Mouse (Mus musculus) right cerebral cortex, postnatal 10 days (tissue): ENCODE data around the gene Egfl6.
A peak's percentile ranks its signal among the peaks of the same experiment; 100 is the strongest.

Experiments used
- DNase-seq, 2 experiments: peaks; one replicate each; pipeline ENCODE4 v3.0.0; 2021; ENCODE audit warnings: low spot score in 2 of 2

Gene Egfl6

GRCm38 (mm10) chrX:166584947-166585824, at the start of gene Egfl6:
Gene Egfl6, minus strand, starts transcription at chrX:166585720.
- peak; percentile 17 to 35 for DNase-seq

GRCm38 (mm10) chrX:166626866-166627570, 41.5 kb upstream of the Egfl6 start:
- no peak for DNase-seq

GRCm38 (mm10) chrX:166626174-166626573, 40.7 kb upstream of the Egfl6 start:
- DNase-seq, result peak in 1 of 2 experiments; percentile 26

- no peak for DNase-seq
Measured at GRCm38 (mm10) chrX:166623176-166623575, 37.7 kb upstream of the Egfl6 start.

- peak in 1 of 2 experiments; percentile 40 for DNase-seq
Measured at GRCm38 (mm10) chrX:166621560-166622301, 36.2 kb upstream of the Egfl6 start.

GRCm38 (mm10) chrX:166620900-166621299, 35.4 kb upstream of the Egfl6 start:
- no peak for DNase-seq

GRCm38 (mm10) chrX:166619084-166619483, 33.6 kb upstream of the Egfl6 start:
- no peak for DNase-seq

- DNase-seq, result no peak
Measured at GRCm38 (mm10) chrX:166615191-166615590, 29.7 kb upstream of the Egfl6 start.

- no peak for DNase-seq
Measured at GRCm38 (mm10) chrX:166576111-166576510, 9.4 kb downstream of the Egfl6 start.

- DNase-seq, result no peak
Measured at GRCm38 (mm10) chrX:166565983-166566382, 19.5 kb downstream of the Egfl6 start.

- DNase-seq, result no peak
Measured at GRCm38 (mm10) chrX:166565401-166565800, 20.1 kb downstream of the Egfl6 start.

- DNase-seq, result no peak
Measured at GRCm38 (mm10) chrX:166564900-166565299, 20.6 kb downstream of the Egfl6 start.

GRCm38 (mm10) chrX:166559333-166559732, 26.2 kb downstream of the Egfl6 start:
- no peak for DNase-seq

GRCm38 (mm10) chrX:166552355-166552754, 33.2 kb downstream of the Egfl6 start:
- no peak for DNase-seq

GRCm38 (mm10) chrX:166546495-166546894, 39.0 kb downstream of the Egfl6 start:
- DNase-seq, result no peak

- no peak for DNase-seq
Measured at GRCm38 (mm10) chrX:166535138-166535537, 50.4 kb downstream of the Egfl6 start.

- no peak for DNase-seq
Measured at GRCm38 (mm10) chrX:166533432-166533831, 52.1 kb downstream of the Egfl6 start.

- DNase-seq, result no peak
Measured at GRCm38 (mm10) chrX:166531671-166532070, 53.8 kb downstream of the Egfl6 start.

GRCm38 (mm10) chrX:166528126-166528525, 57.4 kb downstream of the Egfl6 start:
- DNase-seq, result no peak

- no peak for DNase-seq
Measured at GRCm38 (mm10) chrX:166525637-166526315, 59.7 kb downstream of the Egfl6 start.

- DNase-seq, result no peak
Measured at GRCm38 (mm10) chrX:166520782-166521181, 64.7 kb downstream of the Egfl6 start.

- no peak for DNase-seq
Measured at GRCm38 (mm10) chrX:166518345-166518744, 67.2 kb downstream of the Egfl6 start, which contains the start of gene Tceanc. Gene Tceanc, minus strand, starts transcription at chrX:166518567.
